Mouse (Mus musculus) forebrain, postnatal 0 days (tissue): ENCODE measurements at regions not wholly inside any gene's neighbourhood (a gene's known extent, or its start where the extent isn't known, plus 50 kb on each side); places are given as distances from the start of the nearest gene placed in this dataset.

Experiments used
- ATAC-seq: fragments of 200-750 bp; cut with Nextera tagmentation; 2 replicates; pipeline ENCODE4 v1.8.0; 2017; ENCODE audit warnings: mild to moderate bottlenecking, moderate library complexity
- DNase-seq: peaks from one replicate; pipeline ENCODE4 v3.0.0-alpha.2; 2015
- H3K27ac ChIP-seq: fragments of 300-500 bp; sonication (generic); 2 replicates; pipeline ENCODE4 v1.5.1; 2014; ENCODE audit warnings: low read depth, mild to moderate bottlenecking, antibody characterized with exemption, low read length, moderate library complexity, mixed read lengths
- H3K27me3 ChIP-seq: fragments of 300-500 bp; sonication (generic); 2 replicates; pipeline ENCODE4 v1.6.1; 2014; ENCODE audit warnings: mild to moderate bottlenecking, low read length, mixed read lengths; ENCODE audit not compliant: insufficient read depth
- H3K36me3 ChIP-seq: fragments of 300-500 bp; sonication (generic); 2 replicates; pipeline ENCODE4 v1.6.1; 2014; ENCODE audit warnings: mild to moderate bottlenecking, moderate library complexity; ENCODE audit not compliant: insufficient read depth
- H3K4me1 ChIP-seq: fragments of 300-500 bp; sonication (generic); 2 replicates; pipeline ENCODE4 v1.6.1; 2014; ENCODE audit warnings: antibody characterized with exemption; ENCODE audit not compliant: insufficient read depth
- H3K4me2 ChIP-seq: fragments of 300-500 bp; sonication (generic); 2 replicates; pipeline ENCODE4 v1.6.1; 2014; ENCODE audit warnings: low read depth, mild to moderate bottlenecking, moderate library complexity
- H3K4me3 ChIP-seq: fragments of 300-500 bp; sonication (generic); 2 replicates; pipeline ENCODE4 v1.5.1; 2014; ENCODE audit warnings: low read depth, low read length, mixed read lengths
- H3K9ac ChIP-seq: fragments of 300-500 bp; sonication (generic); 2 replicates; pipeline ENCODE4 v1.6.1; 2014; ENCODE audit warnings: mild to moderate bottlenecking
- H3K9me3 ChIP-seq: fragments of 300-500 bp; sonication (generic); 2 replicates; pipeline ENCODE4 v1.6.1; 2016; ENCODE audit warnings: low read length
- CTCF ChIP-seq: sonication (generic); IDR thresholded peaks from 2 replicates; pipeline ENCODE4 v1.5.1; 2016; ENCODE audit warnings: antibody characterized with exemption, control low read depth, low read depth
- WGBS: fragments of 180-500 bp; shearing (Covaris S2); extraction: QIAGEN DNeasy Blood & Tissue Kit; methylation state at CpG from one replicate; pipeline ENCODE4 v1.1.7; 2014; 5-methylcytosine and 5-hydroxymethylcytosine counted together

DNA sequence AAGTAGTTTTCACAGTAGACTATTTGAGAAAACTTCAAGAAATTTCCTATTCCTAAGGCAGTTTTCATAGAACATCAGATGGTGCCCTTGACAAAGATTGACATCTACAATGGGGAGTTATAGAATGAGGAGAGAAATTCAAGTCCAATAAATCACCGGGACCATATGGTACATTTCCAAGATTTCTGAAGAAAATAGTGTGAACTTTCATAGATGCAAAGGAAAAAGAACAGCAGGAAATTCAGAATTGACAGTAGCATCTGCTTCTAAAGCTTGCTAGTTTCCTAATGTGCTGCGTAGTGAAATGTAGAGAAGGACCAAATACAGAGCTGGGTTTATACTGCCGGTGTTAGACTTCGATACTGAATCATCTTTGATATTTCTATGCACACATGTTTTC, 1119.2 kb upstream of the Adgrl3 start:
- no peaks in the 10 kb centered on the region for H3K27me3 ChIP-seq
- DNase-seq (peak; percentile 30), ATAC-seq (peak; percentile 50; the same call in 1 of the 2 replicates)
- H3K4me1 ChIP-seq = no peaks in the 10 kb centered on the region
- TF ChIP-seq CTCF = no peak
- WGBS = 61% methylated on average over 4 of the region's 4 CpGs
- no peak overlapping the region for H3K9ac ChIP-seq
- no peak overlapping the region for H3K4me3 ChIP-seq
- H3K27ac ChIP-seq = no peak overlapping the region
- no peak overlapping the region for H3K4me2 ChIP-seq
- H3K9me3 ChIP-seq = no peaks in the 10 kb centered on the region
- no peaks in the 10 kb centered on the region for H3K36me3 ChIP-seq

DNA sequence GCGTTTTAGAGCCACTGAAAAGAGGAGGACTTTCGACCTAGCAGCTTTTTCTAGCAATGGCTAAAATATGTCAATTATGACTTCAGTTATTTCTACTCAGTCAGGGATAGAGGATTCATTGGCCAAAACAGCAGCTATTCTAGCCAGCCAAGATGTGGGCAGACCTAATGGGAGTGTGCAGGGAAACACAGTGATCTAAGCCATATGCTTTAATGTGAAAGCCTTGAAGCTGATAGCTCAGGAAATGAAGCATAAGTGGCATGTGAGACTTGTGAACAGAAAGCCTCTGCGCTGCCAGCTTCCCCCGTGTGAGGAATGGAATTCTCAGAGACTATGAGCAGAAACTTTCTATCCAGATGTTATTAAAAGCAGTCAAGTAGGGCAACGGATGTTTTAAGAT, 1114.6 kb upstream of the Adgrl3 start:
- no peak for ATAC-seq
- H3K36me3 ChIP-seq = no peaks in the 10 kb centered on the region
- 64% methylated on average over 5 of the region's 5 CpGs for WGBS

More for the DNA sequence above, 1114.6 kb upstream of the Adgrl3 start:
- H3K4me3 ChIP-seq = no peak overlapping the region
- H3K27ac ChIP-seq = no peak overlapping the region
- H3K4me1 ChIP-seq = no peaks in the 10 kb centered on the region
- peak; percentile 15 for DNase-seq
- H3K9me3 ChIP-seq = no peaks in the 10 kb centered on the region
- no peaks in the 10 kb centered on the region for H3K27me3 ChIP-seq
- H3K4me2 ChIP-seq = no peak overlapping the region
- no peak overlapping the region for H3K9ac ChIP-seq
- TF ChIP-seq CTCF = no peak
